Mouse (Mus musculus) large intestine, adult 2 months (tissue): Measurements from ENCODE around the gene Farsb. TPM values are rescaled to one million over a fixed set of nuclear protein-coding genes. Genes with fewer than 3 reads are reported as not detected.
A peak's percentile ranks its signal among the peaks of the same experiment; 100 is the strongest.

Source experiments
- DNase-seq: peaks from one replicate; pipeline ENCODE4 v3.0.0-alpha.2; 2012; ENCODE audit warnings: low read depth, low spot score
- WGBS: fragments of 180-500 bp; shearing (Covaris S2); methylation state at CpG from one replicate; pipeline ENCODE4 v1.1.7; 2018; 5-methylcytosine and 5-hydroxymethylcytosine counted together
- polyA plus RNA-seq: library from polyadenylated mRNA; depleted of rRNA; stranded (reverse); fragments of >200 nt; gene quantifications from 2 replicates; pipeline ENCODE4 v1.2.3, GENCODE M21; 2012

The Farsb gene
- polyA plus RNA-seq, 1 experiment = 32.1 TPM

DNA sequence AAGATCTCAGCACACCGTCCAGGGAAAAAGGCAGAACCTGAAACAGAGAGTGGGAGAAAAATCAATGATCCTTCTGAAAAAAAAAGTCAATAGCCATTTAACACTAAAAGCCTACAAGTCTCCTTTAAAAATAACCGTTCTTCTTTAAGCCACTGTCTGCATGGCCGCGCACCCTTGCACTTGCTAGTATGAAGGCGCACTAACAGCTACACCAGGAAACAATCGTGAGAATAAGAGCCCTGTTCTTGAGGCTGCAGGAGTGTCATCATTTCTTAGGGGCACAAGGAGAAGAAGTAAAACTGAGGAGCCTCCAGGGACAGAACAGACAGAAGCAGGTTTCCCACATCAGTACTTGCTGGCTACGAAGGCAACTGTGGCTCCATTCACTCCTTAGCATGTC, 63.4 kb downstream of the Farsb start:
- DNase-seq = no peak
- 78% methylated on average over 7 of the region's 7 CpGs for WGBS

- DNase-seq = no peak
- WGBS = 59% methylated on average over 4 of the region's 4 CpGs
Measured at GRCm38 (mm10) chr1:78424848-78425247, 63.8 kb downstream of the Farsb start.

DNA sequence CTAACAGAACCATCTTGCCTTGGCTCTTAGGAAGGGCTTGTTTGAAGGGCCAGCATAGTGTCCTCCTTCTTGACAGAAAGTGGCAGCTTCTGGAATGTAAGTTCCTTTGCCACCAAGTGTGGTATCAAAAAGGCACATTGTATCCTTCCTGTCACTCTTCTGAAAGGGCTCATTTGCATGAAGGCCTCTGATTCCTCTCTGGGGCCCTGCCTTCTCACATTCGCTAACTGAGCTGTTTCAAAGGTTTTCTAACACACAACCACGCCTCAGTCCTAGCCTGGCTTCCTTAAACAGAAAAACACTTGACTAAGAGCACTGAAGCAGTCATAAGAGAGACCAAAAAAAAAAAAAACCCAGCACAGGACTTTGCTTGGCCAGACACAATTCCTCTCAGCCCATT, 66.1 kb downstream of the Farsb start:
- DNase-seq = no peak
- WGBS = 47% methylated on average over 2 of the region's 2 CpGs

DNA sequence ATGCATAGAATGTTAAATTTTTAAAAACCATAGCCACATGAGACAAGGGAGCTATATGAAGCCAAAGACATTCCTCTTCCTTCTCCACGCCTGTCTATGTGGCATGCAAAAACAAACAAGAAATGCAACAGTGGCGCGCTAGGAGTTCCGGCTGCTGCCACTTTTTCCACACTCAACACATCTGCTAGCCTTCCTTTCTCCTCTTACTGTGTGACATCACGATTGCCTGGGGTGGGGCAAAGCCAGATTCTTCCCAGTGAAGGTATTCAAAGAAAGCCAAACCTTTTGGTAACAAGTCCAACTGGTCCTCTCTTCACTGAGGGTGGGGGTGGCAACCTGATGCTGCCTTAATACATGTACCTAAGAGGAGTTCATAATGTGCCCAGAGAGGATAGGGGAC, 66.9 kb downstream of the Farsb start:
- WGBS = 80% methylated on average over 5 of the region's 5 CpGs
- DNase-seq = no peak

GRCm38 (mm10) chr1:78420271-78420670, 68.4 kb downstream of the Farsb start:
- 90% methylated on average over 6 of the region's 6 CpGs for WGBS

GRCm38 (mm10) chr1:78419593-78419992, 69.1 kb downstream of the Farsb start:
- WGBS = 56% methylated on average over 4 of the region's 4 CpGs
- peak; percentile 57 for DNase-seq

More at GRCm38 (mm10) chr1:78420271-78420670, 68.4 kb downstream of the Farsb start:
- no peak for DNase-seq

DNA sequence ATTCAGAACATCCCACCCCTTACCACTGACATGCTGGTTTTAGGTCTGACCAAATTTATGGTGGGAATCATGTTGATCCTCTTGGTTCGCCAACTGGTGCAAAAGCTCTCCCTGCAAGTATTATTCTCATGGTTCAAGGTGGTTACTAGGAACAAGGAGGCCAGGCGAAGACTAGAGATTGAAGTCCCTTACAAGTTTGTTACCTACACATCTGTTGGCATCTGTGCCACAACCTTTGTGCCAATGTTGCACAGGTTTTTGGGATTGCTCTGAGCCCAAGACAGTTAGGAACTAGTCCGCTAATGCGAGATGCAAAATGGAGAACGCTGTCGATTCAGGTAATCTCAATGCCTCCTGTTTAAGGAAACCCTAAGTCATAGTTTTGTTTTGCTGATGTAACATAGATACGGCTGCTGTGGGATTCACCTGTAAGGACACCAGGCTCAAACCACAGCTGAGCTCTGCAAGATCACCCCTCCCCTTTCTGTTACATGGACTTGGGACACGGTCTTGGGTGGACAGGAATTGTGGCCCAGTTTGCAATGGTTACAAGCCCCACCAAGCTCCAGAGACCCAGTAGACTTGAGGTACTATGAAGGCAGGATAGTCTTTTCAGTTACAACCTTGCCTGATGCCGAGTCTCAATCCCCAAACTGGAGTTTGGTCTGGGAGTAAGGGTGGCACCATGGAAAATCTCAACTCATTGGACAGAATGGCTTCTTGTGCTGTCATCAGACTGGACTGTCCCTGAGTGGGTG, 71.4 kb downstream of the Farsb start:
- DNase-seq = no peak
- 96% methylated on average over 9 of the region's 9 CpGs for WGBS

- WGBS = 89% methylated on average over 5 of the region's 5 CpGs
Measured at GRCm38 (mm10) chr1:78414421-78414820, 74.3 kb downstream of the Farsb start.

GRCm38 (mm10) chr1:78412668-78413067, 76.0 kb downstream of the Farsb start:
- DNase-seq = no peak
- WGBS = 35% methylated on average over 7 of the region's 7 CpGs

More at GRCm38 (mm10) chr1:78414421-78414820, 74.3 kb downstream of the Farsb start:
- DNase-seq = no peak

- no peak for DNase-seq
- WGBS = 89% methylated on average over 2 of the region's 2 CpGs
Measured at GRCm38 (mm10) chr1:78409396-78409795, 79.3 kb downstream of the Farsb start.

- WGBS = 32% methylated on average over 4 of the region's 4 CpGs
- peak; percentile 50 for DNase-seq
Measured at GRCm38 (mm10) chr1:78401413-78401812, 87.3 kb downstream of the Farsb start.

GRCm38 (mm10) chr1:78399755-78400154, 88.9 kb downstream of the Farsb start:
- peak; percentile 42 for DNase-seq
- 38% methylated on average over 3 of the region's 3 CpGs for whole genome bisulfite sequencing

GRCm38 (mm10) chr1:78396320-78396913, 92.3 kb downstream of the Farsb start:
- 56% methylated on average over 8 of the region's 8 CpGs for WGBS
- no peak for DNase-seq

DNA sequence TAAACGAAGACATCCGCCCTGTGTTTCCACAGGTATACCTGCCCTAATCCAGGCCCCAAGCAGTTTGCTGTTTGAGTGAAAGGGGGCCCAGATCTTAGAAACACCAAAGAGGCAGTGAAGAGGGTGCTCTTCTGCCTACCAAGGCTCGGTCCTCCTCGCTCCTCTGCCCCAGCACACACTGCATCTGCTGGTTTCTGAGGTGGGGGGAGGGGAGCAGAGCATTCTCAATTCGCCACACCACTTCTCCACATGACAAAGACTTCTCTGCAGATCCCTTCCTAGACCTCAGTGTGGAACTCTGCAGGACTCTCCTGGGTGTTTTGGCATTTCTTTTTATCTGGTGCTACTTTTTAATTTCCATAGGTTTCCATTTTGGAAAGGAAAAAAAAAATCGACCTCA, 93.0 kb downstream of the Farsb start:
- WGBS = 71% methylated on average over 6 of the region's 6 CpGs
- DNase-seq = no peak

- no peak for DNase-seq
- WGBS = 65% methylated on average over 8 of the region's 8 CpGs
Measured at GRCm38 (mm10) chr1:78395191-78395735, 93.4 kb downstream of the Farsb start.

DNA sequence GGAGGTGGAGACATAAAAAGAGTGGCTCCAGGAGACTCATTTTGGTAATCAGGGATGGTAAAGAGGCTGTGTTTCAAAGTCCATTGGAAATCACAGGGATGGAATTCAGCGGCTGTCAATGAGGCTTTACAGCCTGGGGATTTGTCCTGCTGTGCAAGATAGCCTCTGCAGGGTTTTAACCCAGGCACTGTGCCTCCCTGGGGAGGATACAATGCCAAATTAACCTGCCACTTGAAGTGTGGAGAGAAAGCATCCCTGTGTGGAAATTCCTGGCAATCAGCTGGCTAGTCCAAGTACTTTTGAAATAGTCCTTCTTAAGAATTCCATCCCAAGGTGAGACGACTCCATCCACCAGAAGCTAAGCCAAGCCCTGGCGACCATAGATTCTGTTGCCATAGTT, 99.8 kb downstream of the Farsb start:
- DNase-seq = no peak
- WGBS = 47% methylated on average over 3 of the region's 3 CpGs

DNA sequence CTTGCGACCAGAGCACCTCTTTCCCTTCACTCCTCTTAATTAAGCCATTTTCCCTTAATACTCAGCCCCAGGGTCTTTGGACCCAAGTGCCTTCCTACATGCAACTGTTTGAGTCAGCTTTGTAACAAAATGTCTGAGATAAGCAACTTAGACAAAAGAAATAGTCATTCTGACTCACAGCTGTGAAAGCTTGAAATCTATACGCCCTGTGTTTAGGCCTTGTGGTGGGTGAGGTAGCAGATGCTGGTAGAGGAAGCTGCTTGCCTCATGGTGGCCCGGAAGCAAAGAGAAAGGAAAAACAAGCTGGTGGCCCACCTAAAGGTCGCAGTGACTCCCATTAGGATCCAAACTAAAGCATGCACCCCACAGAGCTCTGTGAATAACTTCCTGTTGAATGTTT, 100.8 kb downstream of the Farsb start:
- WGBS = 64% methylated on average over 4 of the region's 4 CpGs

DNA sequence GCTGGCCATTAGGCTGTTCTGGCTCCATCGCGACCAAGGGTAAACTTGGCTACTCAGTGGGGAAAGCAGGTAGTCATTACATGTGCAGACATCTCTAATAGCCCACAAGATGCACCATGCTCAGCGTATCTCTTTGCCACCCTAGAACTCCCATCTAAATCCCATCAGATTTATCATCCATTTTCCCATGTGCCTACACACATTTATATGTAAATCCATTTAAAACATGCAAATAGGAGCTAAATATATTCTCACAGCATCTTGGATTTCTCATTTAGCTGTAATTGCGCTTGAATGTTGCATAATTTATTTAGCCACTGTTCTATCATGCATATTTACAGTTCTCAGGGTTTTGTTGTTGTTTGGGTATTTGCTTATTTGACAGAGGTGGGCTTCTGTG, 107.7 kb downstream of the Farsb start:
- 92% methylated on average over 4 of the region's 4 CpGs for WGBS
- no peak for DNase-seq

More for the DNA sequence above, 100.8 kb downstream of the Farsb start:
- no peak for DNase-seq

GRCm38 (mm10) chr1:78375058-78375457, 113.6 kb downstream of the Farsb start:
- no peak for DNase-seq
- 90% methylated on average over 3 of the region's 3 CpGs for WGBS

DNA sequence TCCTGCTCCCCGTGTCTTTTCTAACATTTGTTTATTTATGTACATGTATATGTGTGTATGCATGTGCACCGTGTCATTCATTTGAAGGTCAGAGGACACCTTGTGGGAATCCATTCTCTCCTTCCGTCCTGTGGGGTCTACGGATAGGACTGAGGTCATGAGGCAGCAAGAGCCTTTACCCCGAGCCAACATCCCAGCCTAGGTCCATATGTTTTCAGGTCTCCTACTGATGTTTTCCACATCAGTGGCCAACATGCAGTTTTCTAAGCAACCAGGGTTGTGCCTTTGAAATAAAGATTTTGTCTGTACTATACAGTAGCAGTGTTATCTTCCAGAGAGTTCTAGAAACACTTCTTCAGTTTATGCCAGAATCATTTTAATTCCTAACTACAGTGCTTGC, 114.9 kb downstream of the Farsb start:
- DNase-seq = no peak
- WGBS = 90% methylated on average over 5 of the region's 5 CpGs

DNA sequence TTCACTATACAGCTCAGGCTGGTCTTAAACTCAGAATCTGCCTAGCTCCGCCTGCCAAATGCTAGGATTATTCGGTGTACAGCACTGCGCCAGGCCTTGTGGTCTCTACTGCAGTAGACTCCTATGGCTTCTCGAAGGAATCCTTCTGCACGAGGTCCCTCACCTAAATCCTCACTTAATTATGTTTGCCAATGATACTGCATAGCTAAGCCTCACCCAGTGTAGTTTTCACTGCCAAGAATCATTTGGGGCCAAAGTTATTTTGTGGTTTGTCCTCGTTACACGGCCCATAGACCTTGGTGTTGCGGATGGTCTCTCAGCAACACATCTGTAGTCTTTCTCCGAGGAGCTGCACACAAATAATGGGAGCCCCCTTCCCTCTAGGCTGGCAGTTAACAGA, 116.4 kb downstream of the Farsb start:
- no peak for DNase-seq
- 49% methylated on average over 9 of the region's 9 CpGs for WGBS
